Mouse (Mus musculus): ENCODE measurements around the gene Casp7.

- TF ChIP-seq CTCF (IDR thresholded peaks at IDR 0.05; ENCODE audit: control insufficient read depth, insufficient read depth, insufficient read length) (no peak), USF1 (IDR thresholded peaks at IDR 0.05; ENCODE audit: low read depth) (no peak), MYOG (IDR thresholded peaks at IDR 0.05; ENCODE audit: control insufficient read depth, extremely low read depth, insufficient read length) (no peak), CEBPB (IDR thresholded peaks at IDR 0.05; ENCODE audit: low read depth) (no peak), MYOD1 (IDR thresholded peaks at IDR 0.05; ENCODE audit: control insufficient read depth, insufficient read length, low read depth) (no peak), MAX (IDR thresholded peaks at IDR 0.05) (no peak), FOSL1 (IDR thresholded peaks at IDR 0.05; ENCODE audit: insufficient read depth, low read length, poor library complexity, severe bottlenecking) (no peak)
Observed at GRCm38 (mm10) chr19:56471934-56472333, 75.0 kb downstream of the Casp7 start.
